Comparison of ENCODE assay signal across 14 mouse cellular contexts in genomic region chr8:11767213-11767840, GRCm38 (mm10). TPM values are rescaled to one million over a fixed set of nuclear protein-coding genes. Genes with fewer than 3 reads are reported as not detected.
A peak's percentile ranks its signal among the peaks of the same experiment; 100 is the strongest.
DNase-seq lines count a peak whose midpoint lies in the region; TF ChIP-seq lines count a peak whose summit lies in the region.
"Had no signal": no experiment of that assay in that cellular context is flagged by ENCODE, and none has a peak within 500 bp of the region (broad histone marks: within the 10 kb centered on the region; RNA-seq: fewer than 3 reads in every experiment).

No protein-coding gene starts in this region.

- peak; percentile 70 for DNase-seq in layer of hippocampus, adult 9-11 months
- no peak for DNase-seq in layer of hippocampus, adult 18-20 months (ENCODE audit: low spot score in 2 of 2)
- peak; percentile 57 for DNase-seq in CH12.LX (ENCODE audit: extremely low read depth)
- peak; percentile 63 for DNase-seq in cerebellum, adult 9-10 months
- peak; percentile 32 to 67 for DNase-seq in monocyte, adult 2 months (ENCODE audit: low read depth in 1 of 2, low spot score in 2 of 2)
- DNase-seq in adrenal gland, adult 8-10 months = no peak
- DNase-seq in kidney, adult 8-10 months = no peak
- DNase-seq in kidney, adult 2 months = no peak
- DNase-seq: kidney, adult 11 months; lung, adult 2 months; midbrain, embryonic 14.5 days had no signal

- H3K9ac ChIP-seq in CH12.LX (ENCODE audit: insufficient read depth, low read depth) = no peak overlapping the region

- dilution Hi-C loops in CH12.LX (cut with MboI; ENCODE audit: extremely low pct_ligation_motif_present, extremely low pct_unique_long_range_greater_than_20kb, low sequenced_read_pairs) = no loop called here

- H3K27me3 ChIP-seq in CH12.LX (replicated peaks) = no peaks in the 10 kb centered on the region
- no peaks in the 10 kb centered on the region for H3K27me3 ChIP-seq in kidney, adult 2 months (replicated peaks; ENCODE audit: control insufficient read depth, insufficient read depth, low read length)

- H3K4me2 ChIP-seq in CH12.LX (ENCODE audit: insufficient read depth, low read depth, poor library complexity, severe bottlenecking) = no peak overlapping the region

- TF ChIP-seq RAD21 in CH12.LX (IDR thresholded peaks at IDR 0.05; ENCODE audit: low read depth, low read length) = no peak

- 84% methylated on average over 5 of the region's 5 CpGs for WGBS in kidney, adult 2 months

- H3K27ac ChIP-seq in CH12.LX (ENCODE audit: insufficient read depth, low read depth) = peak overlapping the region; percentile 29; the same call in 1 of the 2 replicates
- H3K27ac ChIP-seq in kidney, adult 2 months (ENCODE audit: insufficient read depth, low read depth, low read length) = no peak overlapping the region
- H3K27ac ChIP-seq: embryonic facial prominence, embryonic 10.5 days; hindbrain, embryonic 10.5 days; layer of hippocampus, adult 2 months had no signal

- H3K9me3 ChIP-seq in CH12.LX (replicated peaks; ENCODE audit: low read length) = no peaks in the 10 kb centered on the region
- H3K9me3 ChIP-seq: embryonic facial prominence, embryonic 10.5 days; hindbrain, embryonic 10.5 days had no signal

- TF ChIP-seq CTCF in CH12.LX (conservative IDR thresholded peaks at IDR 0.05 in 1 of 2, IDR thresholded peaks at IDR 0.05 in 1 of 2; ENCODE audit: low read depth in 2 of 2, low read length in 2 of 2) = no peak
- no peak for TF ChIP-seq CTCF in kidney, adult 2 months (conservative IDR thresholded peaks at IDR 0.05; ENCODE audit: insufficient read depth, insufficient read length, low read depth, low read length)

- peaks cover 22 to 26% of the 10 kb centered on the region in 2 experiments for H3K4me1 ChIP-seq in CH12.LX (ENCODE audit: control insufficient read depth in 1 of 2, insufficient read depth in 2 of 2)
- H3K4me1 ChIP-seq in kidney, adult 2 months (ENCODE audit: control insufficient read depth, insufficient read depth, low read length) = peaks cover 2% of the 10 kb centered on the region; the same call in 1 of the 2 replicates
- H3K4me1 ChIP-seq: embryonic facial prominence, embryonic 10.5 days had no signal

- peaks cover 3 to 80% of the 10 kb centered on the region in 2 experiments for H3K36me3 ChIP-seq in CH12.LX (replicated peaks in 1 of 2; ENCODE audit: control insufficient read depth in 1 of 2, insufficient read depth in 1 of 2, low read length in 1 of 2)
- H3K36me3 ChIP-seq in kidney, adult 2 months (ENCODE audit: control insufficient read depth, insufficient read depth, low read length) = no peaks in the 10 kb centered on the region

- peak; percentile 64 for TF ChIP-seq EP300 in CH12.LX (IDR thresholded peaks at IDR 0.05; ENCODE audit: low read length)

- peaks cover 13% of the 10 kb centered on the region for H3K79me2 ChIP-seq in CH12.LX (replicated peaks; ENCODE audit: control insufficient read depth, extremely low read depth, insufficient read depth, poor library complexity, severe bottlenecking)

- in situ Hi-C loops in CH12.LX (cut with MboI; ENCODE audit: low pct_ligation_motif_present, low pct_unique_long_range_greater_than_20kb, low sequenced_read_pairs) = no loop called here

- no peak overlapping the region for H3K4me3 ChIP-seq in CH12.LX (replicated peaks in 1 of 3; ENCODE audit: low read depth in 2 of 3, low read length in 2 of 3, poor library complexity in 1 of 3)
- H3K4me3 ChIP-seq in kidney, adult 2 months (ENCODE audit: insufficient read depth, low read depth, low read length) = no peak overlapping the region
- H3K4me3 ChIP-seq: embryonic facial prominence, embryonic 10.5 days; hindbrain, embryonic 10.5 days; layer of hippocampus, adult 2 months had no signal

- no peak for TF ChIP-seq POLR2A in CH12.LX (IDR thresholded peaks at IDR 0.05; ENCODE audit: low read depth, low read length)
- no peak for TF ChIP-seq POLR2A in kidney, adult 2 months (IDR thresholded peaks at IDR 0.05; ENCODE audit: low read depth, low read length)

TF ChIP-seq in CH12.LX, 34 proteins besides CTCF, POLR2A, EP300 and RAD21:
- TF ChIP-seq MEF2A (IDR thresholded peaks at IDR 0.05; ENCODE audit: borderline replicate concordance, low read depth, low read length) (peak; percentile 44; the same call in 1 of the 2 replicates), ELF1 (IDR thresholded peaks at IDR 0.05; ENCODE audit: low read depth, low read length) (peak; percentile 33; the same call in 1 of the 2 replicates), MXI1 (IDR thresholded peaks at IDR 0.05; ENCODE audit: low read depth, low read length) (no peak), ETS1 (conservative IDR thresholded peaks at IDR 0.05; ENCODE audit: low read depth, low read length) (peak; percentile 28; the same call in 1 of the 2 replicates), IRF4 (IDR thresholded peaks at IDR 0.05; ENCODE audit: low read depth, low read length) (no peak)

RNA-seq across cellular contexts. Expression of gene Arhgef7, which starts 39.8 kb away (rescaled TPM):
- 100 to 1,000 TPM; 107 to 109 TPM for total RNA-seq in layer of hippocampus, adult 18-20 months (2021)
- total RNA-seq in CH12.LX (2012; rRNA removed) (17.0 and 18.6 TPM in 2 replicates), CH12.LX (2014; rRNA removed) (8.0 and 8.5 TPM in 2 replicates)
- polyA plus RNA-seq in CH12.LX (2012; ENCODE audit: insufficient read length, low read depth) = 23.9 and 28.7 TPM in 2 replicates
- total RNA-seq in adrenal gland, adult 8-10 months (2022) = 10 to 100 TPM; 40.3 to 56.7 (median 46.7) TPM
- polyA plus RNA-seq in kidney, adult 2 months (2012; rRNA removed) = 49.3 and 49.6 TPM in 2 replicates

Comparison
In these comparisons a context has a peak if more than half of its experiments do, and no peak if none do; other contexts are left out.
1. DNase-seq: peak in layer of hippocampus, adult 9-11 months (single experiment), CH12.LX (single experiment), cerebellum, adult 9-10 months (single experiment) and monocyte, adult 2 months (2 of 2); none in layer of hippocampus, adult 18-20 months (0 of 2), adrenal gland, adult 8-10 months (single experiment), kidney, adult 8-10 months (0 of 2) and kidney, adult 2 months (single experiment).